Comparison of ENCODE assay signal across 11 mouse cellular contexts in the genomic region with DNA sequence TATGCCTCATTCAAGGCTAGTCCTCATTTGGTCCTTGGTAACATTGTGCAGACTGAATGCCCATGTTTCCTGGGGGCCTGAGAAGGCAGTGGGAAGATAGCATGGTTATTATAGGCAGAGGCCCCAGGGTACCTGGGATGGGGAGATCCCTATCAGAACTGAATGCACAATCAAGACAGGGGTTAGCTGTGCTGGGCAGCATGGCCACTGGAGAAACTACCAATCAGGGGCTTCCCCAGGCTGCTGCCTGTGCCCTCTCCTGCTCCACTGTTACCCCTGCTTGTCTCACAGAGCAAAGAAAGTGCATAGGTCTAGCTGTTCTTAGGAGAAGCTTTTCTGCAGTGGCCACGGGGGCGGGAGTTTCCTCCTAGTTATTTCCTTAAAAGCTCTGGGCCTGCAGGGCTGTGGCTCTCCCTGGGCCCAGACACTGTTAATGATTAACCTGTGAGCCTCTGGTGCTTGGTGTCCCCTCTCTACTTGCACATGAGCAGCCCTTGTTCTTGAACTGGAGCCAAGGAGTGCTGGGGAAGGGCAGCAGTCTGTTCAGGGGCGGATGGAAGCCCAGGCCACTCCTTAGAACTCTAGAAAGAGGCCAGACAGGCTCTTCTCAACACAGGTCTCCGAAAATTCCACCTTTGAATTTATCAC. TPM values are rescaled to one million over a fixed set of nuclear protein-coding genes. Genes with fewer than 3 reads are reported as not detected.
DNase-seq lines count a peak whose midpoint lies in the region; ATAC-seq and TF ChIP-seq lines count a peak whose summit lies in the region.
"Had no signal": no experiment of that assay in that cellular context is flagged by ENCODE, and none has a peak within 500 bp of the region (broad histone marks: within the 10 kb centered on the region; RNA-seq: fewer than 3 reads in every experiment).

No protein-coding gene starts in this region.

- peak overlapping the region; percentile 57 for H3K27ac ChIP-seq in lung, postnatal 0 days (ENCODE audit: low read length)
- H3K27ac ChIP-seq in midbrain, embryonic 10.5 days (replicated peaks) = no peak overlapping the region
- H3K27ac ChIP-seq: embryonic facial prominence, embryonic 12.5 days; midbrain, embryonic 13.5 days had no signal

- peak; percentile 66 for TF ChIP-seq EP300 in lung, postnatal 0 days (IDR thresholded peaks at IDR 0.05)

- H3K9me3 ChIP-seq in lung, postnatal 0 days (ENCODE audit: low read length) = no peaks in the 10 kb centered on the region
- H3K9me3 ChIP-seq in midbrain, embryonic 10.5 days (replicated peaks) = no peaks in the 10 kb centered on the region
- H3K9me3 ChIP-seq: embryonic facial prominence, embryonic 12.5 days; midbrain, embryonic 13.5 days had no signal

- no peak overlapping the region for H3K4me2 ChIP-seq in lung, postnatal 0 days (replicated peaks; ENCODE audit: low read depth, low read length)
- H3K4me2 ChIP-seq: embryonic facial prominence, embryonic 12.5 days; midbrain, embryonic 13.5 days had no signal

- peak; percentile 98 for ATAC-seq in lung, postnatal 0 days
- ATAC-seq: midbrain, embryonic 13.5 days had no signal

- DNase-seq in adrenal gland, postnatal 10 days = peak; percentile 29
- no peak for DNase-seq in adrenal gland, postnatal 25 days
- peak; percentile 85 to 96 for DNase-seq in kidney, postnatal 36 days
- peak; percentile 89 for DNase-seq in lung, postnatal 0 days (ENCODE audit: low spot score)
- DNase-seq in urinary bladder, postnatal 25 days (ENCODE audit: low spot score) = peak; percentile 57
- no peak for DNase-seq in midbrain, embryonic 10.5 days (ENCODE audit: low spot score)
- DNase-seq in cerebellum, adult 11 months = no peak
- no peak for DNase-seq in heart, postnatal 36 days
- DNase-seq: layer of hippocampus, adult 9-11 months had no signal

- WGBS in lung, postnatal 0 days = 30% methylated on average over 4 of the region's 4 CpGs
- WGBS in midbrain, embryonic 10.5 days = 65% methylated on average over 4 of the region's 4 CpGs

- H3K4me1 ChIP-seq in lung, postnatal 0 days (ENCODE audit: insufficient read depth, low read depth, low read length) = no peaks in the 10 kb centered on the region
- H3K4me1 ChIP-seq in midbrain, embryonic 10.5 days = no peaks in the 10 kb centered on the region
- H3K4me1 ChIP-seq: embryonic facial prominence, embryonic 12.5 days; midbrain, embryonic 13.5 days had no signal

- H3K36me3 ChIP-seq in lung, postnatal 0 days (ENCODE audit: insufficient read depth, low read length) = no peaks in the 10 kb centered on the region
- no peaks in the 10 kb centered on the region for H3K36me3 ChIP-seq in midbrain, embryonic 10.5 days
- H3K36me3 ChIP-seq: embryonic facial prominence, embryonic 12.5 days; midbrain, embryonic 13.5 days had no signal

- no peaks in the 10 kb centered on the region for H3K27me3 ChIP-seq in lung, postnatal 0 days (replicated peaks; ENCODE audit: insufficient read depth, low read length)
- H3K27me3 ChIP-seq in midbrain, embryonic 10.5 days (ENCODE audit: low read depth, poor library complexity, severe bottlenecking) = no peaks in the 10 kb centered on the region
- H3K27me3 ChIP-seq: embryonic facial prominence, embryonic 12.5 days; midbrain, embryonic 13.5 days had no signal

- intact Hi-C loops in heart, postnatal 36 days (cut with DNase I) = no loop called here

- H3K4me3 ChIP-seq in lung, postnatal 0 days (ENCODE audit: low read depth, low read length) = no peak overlapping the region
- H3K4me3 ChIP-seq in midbrain, embryonic 10.5 days = no peak overlapping the region
- H3K4me3 ChIP-seq: embryonic facial prominence, embryonic 12.5 days; midbrain, embryonic 13.5 days had no signal

- H3K9ac ChIP-seq in lung, postnatal 0 days (replicated peaks; ENCODE audit: low read depth) = no peak overlapping the region
- H3K9ac ChIP-seq: embryonic facial prominence, embryonic 12.5 days; midbrain, embryonic 13.5 days had no signal

- no peak for TF ChIP-seq CTCF in lung, postnatal 0 days (IDR thresholded peaks at IDR 0.05)

RNA-seq across cellular contexts. Expression of a gene that starts 33.9 kb away (rescaled TPM):
- total RNA-seq in adrenal gland, postnatal 10 days (2021) = 10 to 100 TPM; 16.4 to 17.5 TPM
- 13.2 and 14.6 TPM in 2 replicates for total RNA-seq in adrenal gland, postnatal 25 days (2021)
- 9.7 and 11.7 TPM in 2 replicates for polyA plus RNA-seq in lung, postnatal 0 days (2015; fragmentation: Nextera tagmentation; extraction: Ambion mirVana)
- polyA plus RNA-seq in midbrain, embryonic 10.5 days (2016; fragmentation: Nextera tagmentation; extraction: Ambion mirVana) = 7.2 and 7.3 TPM in 2 replicates
- not detected for total RNA-seq in heart, postnatal 36 days (2021)

Comparison
In these comparisons a context has a peak if more than half of its experiments do, and no peak if none do; other contexts are left out.
1. DNase-seq: peak in adrenal gland, postnatal 10 days (single experiment), kidney, postnatal 36 days (2 of 2), lung, postnatal 0 days (single experiment) and urinary bladder, postnatal 25 days (single experiment); none in adrenal gland, postnatal 25 days (single experiment), midbrain, embryonic 10.5 days (single experiment), cerebellum, adult 11 months (single experiment) and heart, postnatal 36 days (0 of 2).
2. RNA of a gene that starts 33.9 kb away (total RNA-seq): 16.4 to 17.5 TPM in adrenal gland, postnatal 10 days and 13.2 to 14.6 TPM in adrenal gland, postnatal 25 days; not detected in heart, postnatal 36 days; every median in the first group is over 10 times any median in the second.